Mouse (Mus musculus) hindbrain, embryonic 16.5 days (tissue): ENCODE results near the gene Cmss1. TPM values are rescaled to one million over a fixed set of nuclear protein-coding genes. Genes with fewer than 3 reads are reported as not detected.

Source experiments
- polyA plus RNA-seq: library from polyadenylated mRNA; unstranded; fragments of >200 nt; fragmentation: Nextera tagmentation; extraction: Ambion mirVana; gene quantifications from 2 replicates; pipeline ENCODE4 v1.2.1, GENCODE M21; 2015

The Cmss1 gene
- polyA plus RNA-seq, 1 experiment from 2014 or later = 38.4 TPM

Other genes with a start within 250 kb of the Cmss1 start
- 6.7 and 7.2 TPM in 2 replicates for gene Col8a1, start 147.9 kb upstream of the Cmss1 start, polyA plus RNA-seq